Mouse (Mus musculus): ENCODE data around the gene Rap2a.

The Rap2a gene

GRCm38 (mm10) chr14:120477982-120478568 is at the start of gene Rap2a:
Gene Rap2a, plus strand, starts transcription at chr14:120478444.
- DNase-seq (ENCODE audit: low read depth, low spot score), result peak; percentile 98

GRCm38 (mm10) chr14:120428497-120428896 is 49.7 kb upstream of the Rap2a start:
- DNase-seq (ENCODE audit: low read depth, low spot score), result no peak

GRCm38 (mm10) chr14:120432773-120433172 is 45.5 kb upstream of the Rap2a start:
- DNase-seq (ENCODE audit: low read depth, low spot score), result no peak

GRCm38 (mm10) chr14:120433931-120434398 is 44.3 kb upstream of the Rap2a start:
- no peak for DNase-seq (ENCODE audit: low read depth, low spot score)

GRCm38 (mm10) chr14:120434831-120435230 is 43.4 kb upstream of the Rap2a start:
- no peak for DNase-seq (ENCODE audit: low read depth, low spot score)

- no peak for DNase-seq (ENCODE audit: low read depth, low spot score)
Observed at GRCm38 (mm10) chr14:120440716-120441115, 37.5 kb upstream of the Rap2a start.

GRCm38 (mm10) chr14:120441256-120441655 is 37.0 kb upstream of the Rap2a start:
- DNase-seq (ENCODE audit: low read depth, low spot score), result no peak

- no peak for DNase-seq (ENCODE audit: low read depth, low spot score)
Observed at GRCm38 (mm10) chr14:120441836-120442235, 36.4 kb upstream of the Rap2a start.

GRCm38 (mm10) chr14:120454221-120454620 is 24.0 kb upstream of the Rap2a start:
- no peak for DNase-seq (ENCODE audit: low read depth, low spot score)

- no peak for DNase-seq (ENCODE audit: low read depth, low spot score)
Observed at GRCm38 (mm10) chr14:120463938-120464727, 14.1 kb upstream of the Rap2a start.

- DNase-seq (ENCODE audit: low read depth, low spot score), result no peak
Observed at GRCm38 (mm10) chr14:120466816-120467215, 11.4 kb upstream of the Rap2a start.

GRCm38 (mm10) chr14:120469126-120469790 is 9.0 kb upstream of the Rap2a start:
- no peak for DNase-seq (ENCODE audit: low read depth, low spot score)

GRCm38 (mm10) chr14:120476186-120476697 is 2.0 kb upstream of the Rap2a start:
- no peak for DNase-seq (ENCODE audit: low read depth, low spot score)

- peak; percentile 99 for DNase-seq (ENCODE audit: low read depth, low spot score)
Observed at GRCm38 (mm10) chr14:120477288-120477981, 809 bp upstream of the Rap2a start.

- DNase-seq (ENCODE audit: low read depth, low spot score), result peak; percentile 18
Observed at GRCm38 (mm10) chr14:120478641-120479341, 547 bp downstream of the Rap2a start.

GRCm38 (mm10) chr14:120480341-120480900 is 2.2 kb downstream of the Rap2a start:
- no peak for DNase-seq (ENCODE audit: low read depth, low spot score)

GRCm38 (mm10) chr14:120480927-120481326 is 2.7 kb downstream of the Rap2a start:
- DNase-seq (ENCODE audit: low read depth, low spot score), result no peak

GRCm38 (mm10) chr14:120484561-120484960 is 6.3 kb downstream of the Rap2a start:
- DNase-seq (ENCODE audit: low read depth, low spot score), result no peak

- DNase-seq (ENCODE audit: low read depth, low spot score), result no peak
Observed at GRCm38 (mm10) chr14:120496284-120496683, 18.0 kb downstream of the Rap2a start.

GRCm38 (mm10) chr14:120496827-120497226 is 18.6 kb downstream of the Rap2a start:
- no peak for DNase-seq (ENCODE audit: low read depth, low spot score)

- no peak for DNase-seq (ENCODE audit: low read depth, low spot score)
Observed at GRCm38 (mm10) chr14:120499096-120499495, 20.9 kb downstream of the Rap2a start.

All from skeletal muscle tissue, adult 2 months (tissue).